Mouse (Mus musculus) small intestine, adult 2 months (tissue): ENCODE data around the gene H3f3a. TPM values are rescaled to one million over a fixed set of nuclear protein-coding genes. Genes with fewer than 3 reads are reported as not detected.
A peak's percentile ranks its signal among the peaks of the same experiment; 100 is the strongest.

Source experiments
- H3K27ac ChIP-seq: fragments of 200-500 bp; 2 replicates; pipeline ENCODE4 v1.5.1; 2012; ENCODE audit warnings: low read depth, low read length, control low read depth, inconsistent platforms; ENCODE audit not compliant: insufficient read depth
- H3K27me3 ChIP-seq: fragments of 200-500 bp; 2 replicates; pipeline ENCODE4 v1.6.1; 2012; ENCODE audit warnings: mild to moderate bottlenecking, moderate library complexity, low read length, inconsistent platforms; ENCODE audit not compliant: control insufficient read depth, insufficient read depth
- H3K36me3 ChIP-seq: fragments of 200-500 bp; 2 replicates; pipeline ENCODE4 v1.6.1; 2012; ENCODE audit warnings: mild to moderate bottlenecking, low read length, control low read depth, inconsistent platforms; ENCODE audit not compliant: control insufficient read depth, insufficient read depth
- H3K4me1 ChIP-seq: fragments of 200-500 bp; 2 replicates; pipeline ENCODE4 v1.6.1; 2012; ENCODE audit warnings: low read length, inconsistent platforms, mixed read lengths; ENCODE audit not compliant: control insufficient read depth, insufficient read depth, insufficient read length
- H3K4me3 ChIP-seq: fragments of 200-500 bp; 2 replicates; pipeline ENCODE4 v1.5.1; 2012; ENCODE audit warnings: low read depth, mild to moderate bottlenecking, control low read depth, inconsistent platforms, low read length, moderate library complexity
- CTCF ChIP-seq: fragments of 200-500 bp; IDR thresholded peaks from 2 replicates; pipeline ENCODE4 v1.5.1; 2012; ENCODE audit warnings: low read depth, mild to moderate bottlenecking, control low read depth, inconsistent platforms, low read length, moderate library complexity, mixed read lengths; ENCODE audit not compliant: insufficient replicate concordance, insufficient read length; ENCODE audit errors: extremely low read depth
- POLR2A ChIP-seq: fragments of 200-500 bp; IDR thresholded peaks from 2 replicates; pipeline ENCODE4 v1.6.1; 2012; ENCODE audit warnings: low read depth, mild to moderate bottlenecking, control low read depth, inconsistent platforms, low read length, moderate library complexity
- WGBS: fragments of 180-500 bp; shearing (Covaris S2); methylation state at CpG from one replicate; pipeline ENCODE4 v1.1.7; 2018; 5-methylcytosine and 5-hydroxymethylcytosine counted together
- polyA plus RNA-seq: library from polyadenylated mRNA; depleted of rRNA; stranded (reverse); fragments of >200 nt; gene quantifications from 2 replicates; pipeline ENCODE4 v1.2.3, GENCODE M21; 2012; rRNA removed

The H3f3a gene
- polyA plus RNA-seq, 1 experiment: 262 TPM

GRCm38 (mm10) chr1:180757956-180758520, 55.7 kb downstream of the H3f3a start:
- no peak overlapping the region for H3K4me3 ChIP-seq
- peaks cover 14% of the 10 kb centered on the region for H3K36me3 ChIP-seq
- H3K4me1 ChIP-seq: peaks cover 33% of the 10 kb centered on the region
- peak overlapping the region; percentile 86 for H3K27ac ChIP-seq
- no peaks in the 10 kb centered on the region for H3K27me3 ChIP-seq
- WGBS: 45% methylated on average over 7 of the region's 7 CpGs
- no peak for TF ChIP-seq CTCF
- TF ChIP-seq POLR2A: no peak

- H3K4me3 ChIP-seq: no peak overlapping the region
- WGBS: 25% methylated on average over 3 of the region's 3 CpGs
- H3K4me1 ChIP-seq: peaks cover 28% of the 10 kb centered on the region
- H3K27me3 ChIP-seq: no peaks in the 10 kb centered on the region
- H3K36me3 ChIP-seq: peaks cover 19% of the 10 kb centered on the region
- H3K27ac ChIP-seq: peak overlapping the region; percentile 86
- TF ChIP-seq POLR2A (no peak), CTCF (peak; percentile 21; the same call in 1 of the 2 replicates)
These were observed 56.3 kb downstream of the H3f3a start for GRCm38 (mm10) chr1:180757252-180757955.

- Histone ChIP-seq H3K36me3 (peaks cover 25% of the 10 kb centered on the region), H3K27me3 (no peaks in the 10 kb centered on the region), H3K4me1 (peaks cover 23% of the 10 kb centered on the region; the same call in 1 of the 2 replicates), H3K27ac (peak overlapping the region; percentile 86), H3K4me3 (no peak overlapping the region)
- TF ChIP-seq POLR2A (no peak), CTCF (no peak)
- 84% methylated on average over 2 of the region's 2 CpGs for WGBS
These were observed 57.0 kb downstream of the H3f3a start for GRCm38 (mm10) chr1:180756711-180757110.

GRCm38 (mm10) chr1:180754376-180754775, 59.4 kb downstream of the H3f3a start:
- no peaks in the 10 kb centered on the region for H3K27me3 ChIP-seq
- TF ChIP-seq POLR2A (no peak), CTCF (no peak)

GRCm38 (mm10) chr1:180752115-180752514, 61.6 kb downstream of the H3f3a start:
- Histone ChIP-seq H3K27me3 (no peaks in the 10 kb centered on the region), H3K4me1 (peaks cover 4% of the 10 kb centered on the region; the same call in 1 of the 2 replicates), H3K27ac (no peak overlapping the region), H3K36me3 (peaks cover 46% of the 10 kb centered on the region), H3K4me3 (no peak overlapping the region)
- WGBS: 77% methylated on average over 11 of the region's 11 CpGs
- TF ChIP-seq POLR2A (no peak), CTCF (no peak)

More at GRCm38 (mm10) chr1:180754376-180754775, 59.4 kb downstream of the H3f3a start:
- Histone ChIP-seq H3K4me1 (peaks cover 17% of the 10 kb centered on the region; the same call in 1 of the 2 replicates), H3K36me3 (peaks cover 31% of the 10 kb centered on the region), H3K4me3 (no peak overlapping the region), H3K27ac (no peak overlapping the region)
- WGBS: 82% methylated on average over 8 of the region's 8 CpGs

Other genes with a start within 250 kb of the H3f3a start
- gene Parp1, start 245.0 kb downstream of the H3f3a start, polyA plus RNA-seq: 4.9 and 8.4 TPM in 2 replicates
- 1.1 and 1.9 TPM in 2 replicates for gene Lin9, start 172.8 kb downstream of the H3f3a start, polyA plus RNA-seq
- gene Mixl1, start 116.9 kb downstream of the H3f3a start, polyA plus RNA-seq: not detected in 2 replicates
- 5.5 and 10.7 TPM in 2 replicates for gene Acbd3, start 87.9 kb downstream of the H3f3a start, polyA plus RNA-seq
- gene Sde2, start 37.2 kb upstream of the H3f3a start, polyA plus RNA-seq: 3.2 and 5.9 TPM in 2 replicates
- gene Lefty2, start 79.2 kb upstream of the H3f3a start, polyA plus RNA-seq: not detected in 2 replicates
- gene Pycr2, start 90.3 kb upstream of the H3f3a start, polyA plus RNA-seq: 21.8 and 23.2 TPM in 2 replicates
- 6.3 and 7.1 TPM in 2 replicates for gene Lefty1, start 121.1 kb upstream of the H3f3a start, polyA plus RNA-seq
- gene Tmem63a, start 128.4 kb upstream of the H3f3a start, polyA plus RNA-seq: 23.5 and 31.9 TPM in 2 replicates
- 10.0 and 10.6 TPM in 2 replicates for gene Ephx1, start 207.0 kb upstream of the H3f3a start, polyA plus RNA-seq
- gene 9130409I23Rik, start 237.3 kb upstream of the H3f3a start, polyA plus RNA-seq: not detected in 2 replicates